Mouse (Mus musculus): ENCODE results near the gene Adamtsl1. TPM values are rescaled to one million over a fixed set of nuclear protein-coding genes. Genes with fewer than 3 reads are reported as not detected.

Adamtsl1 gene
- polyA plus RNA-seq, 1 experiment: not detected

DNA sequence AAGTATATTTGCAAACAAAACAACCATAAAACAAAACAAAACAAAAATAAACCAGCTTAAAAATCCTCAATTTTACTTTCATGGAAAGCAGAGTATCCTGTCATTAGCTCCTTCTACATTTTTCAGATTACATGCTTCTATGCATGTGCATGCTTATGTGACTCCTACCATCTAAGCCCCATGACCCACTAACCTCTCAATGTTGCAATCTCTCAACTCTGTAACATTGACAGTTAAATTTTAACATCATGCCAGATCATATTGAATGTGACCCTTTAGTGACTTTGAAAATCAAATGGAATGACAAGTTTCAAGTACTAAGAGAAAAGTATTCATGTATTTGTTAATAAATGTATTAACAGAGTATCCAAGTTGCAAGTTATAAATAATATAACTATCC is 80.2 kb downstream of the Adamtsl1 start:
- TF ChIP-seq GATA1 (IDR thresholded peaks at IDR 0.05; ENCODE audit: low read length): no peak

DNA sequence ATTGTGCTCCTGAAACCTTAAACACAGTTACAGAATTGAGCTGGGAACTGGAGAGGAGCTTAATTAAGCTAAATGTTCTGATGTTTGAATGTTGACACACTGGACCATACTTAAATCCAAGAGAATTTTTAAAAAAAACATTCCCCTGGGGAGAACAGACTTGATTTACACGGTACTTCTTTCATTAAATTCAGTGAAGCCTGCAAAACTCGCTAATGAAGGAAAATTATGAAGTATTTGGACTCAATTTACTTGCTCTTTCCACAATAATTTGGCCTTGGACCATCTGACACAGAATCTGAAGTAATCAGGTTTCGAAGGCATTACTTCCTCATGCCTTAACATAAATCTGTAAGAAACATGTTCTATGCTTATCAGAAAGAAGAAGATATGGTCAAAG is 99.4 kb downstream of the Adamtsl1 start:
- no peak for TF ChIP-seq GATA1 (IDR thresholded peaks at IDR 0.05; ENCODE audit: low read length)

DNA sequence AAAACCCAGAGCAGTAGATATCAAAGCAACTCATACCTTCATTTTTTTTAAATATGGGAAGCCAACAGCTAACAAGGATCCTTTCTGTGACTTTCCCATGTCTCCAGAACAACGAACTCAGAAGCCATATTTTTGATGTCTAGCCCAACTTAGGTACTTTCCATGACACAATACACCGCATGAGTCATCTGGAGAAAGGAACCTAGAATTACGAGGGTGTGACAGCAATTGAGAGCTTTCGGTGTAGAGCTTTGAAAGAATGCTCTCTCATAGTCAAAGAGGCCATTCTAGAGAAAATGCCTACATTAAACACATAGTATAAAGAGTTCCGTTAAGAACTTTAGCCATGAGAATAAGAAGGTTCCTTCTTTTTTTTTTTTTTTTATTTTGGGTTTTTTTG is 104.8 kb downstream of the Adamtsl1 start:
- no peak for TF ChIP-seq GATA1 (IDR thresholded peaks at IDR 0.05; ENCODE audit: low read length)

DNA sequence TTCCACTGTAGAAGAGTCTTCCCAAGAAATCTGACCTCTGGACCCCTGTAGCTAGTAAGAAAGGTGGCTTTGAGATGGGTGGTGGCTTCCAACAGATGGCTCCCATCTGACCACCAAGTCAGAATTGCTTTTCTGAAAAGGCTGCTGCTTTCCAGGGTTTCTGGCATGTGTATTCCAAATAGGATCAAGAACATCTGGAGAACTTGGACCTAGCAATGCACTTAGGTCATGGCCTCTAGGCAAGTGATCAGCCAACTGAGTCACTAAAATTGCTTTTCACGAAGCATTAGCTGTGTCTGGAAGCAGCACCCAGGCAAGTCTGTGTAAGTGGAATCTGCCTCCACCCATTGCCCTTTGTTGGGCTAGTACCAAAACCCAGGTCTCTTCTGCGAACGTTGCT is 105.3 kb downstream of the Adamtsl1 start:
- TF ChIP-seq GATA1 (IDR thresholded peaks at IDR 0.05; ENCODE audit: low read length): no peak

DNA sequence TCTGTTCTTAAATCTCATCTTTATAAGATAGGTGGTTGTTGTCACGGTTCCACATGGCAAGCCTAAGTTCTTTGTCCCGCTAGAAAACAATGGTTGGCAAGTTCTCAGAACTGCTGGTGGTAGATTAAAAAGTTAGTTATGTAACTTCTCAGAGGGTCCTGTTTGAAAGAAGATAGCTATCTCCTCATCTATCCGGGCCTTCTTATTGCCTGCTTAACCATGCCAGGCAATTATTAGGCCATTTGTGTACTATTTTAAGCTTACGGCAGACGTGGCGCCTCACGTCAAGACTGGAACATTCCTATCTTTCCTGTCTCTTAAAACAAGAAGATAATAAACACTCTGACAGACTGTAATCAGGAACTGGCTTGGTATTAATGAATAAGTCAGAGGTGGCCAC is 115.4 kb downstream of the Adamtsl1 start:
- TF ChIP-seq GATA1 (IDR thresholded peaks at IDR 0.05; ENCODE audit: low read length): no peak

DNA sequence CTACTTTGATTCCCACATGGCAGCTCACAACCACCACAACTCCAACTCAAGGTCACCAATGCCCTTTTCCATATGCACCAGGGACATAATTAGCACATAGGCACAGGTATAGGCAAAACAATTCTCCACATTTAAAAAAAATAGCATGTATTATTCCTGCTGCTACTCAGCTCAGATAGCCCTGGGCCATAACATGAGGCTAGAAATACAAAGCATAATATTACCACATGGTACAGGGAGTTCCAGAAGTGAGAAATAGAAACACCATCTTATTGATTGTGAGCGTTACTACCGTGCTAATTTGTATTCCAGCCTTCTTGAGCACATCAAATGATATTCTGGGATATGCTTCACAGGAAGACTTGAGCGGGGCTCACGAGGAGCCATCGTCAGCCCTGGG is 155.3 kb downstream of the Adamtsl1 start:
- no peak for TF ChIP-seq GATA1 (IDR thresholded peaks at IDR 0.05; ENCODE audit: low read length)

DNA sequence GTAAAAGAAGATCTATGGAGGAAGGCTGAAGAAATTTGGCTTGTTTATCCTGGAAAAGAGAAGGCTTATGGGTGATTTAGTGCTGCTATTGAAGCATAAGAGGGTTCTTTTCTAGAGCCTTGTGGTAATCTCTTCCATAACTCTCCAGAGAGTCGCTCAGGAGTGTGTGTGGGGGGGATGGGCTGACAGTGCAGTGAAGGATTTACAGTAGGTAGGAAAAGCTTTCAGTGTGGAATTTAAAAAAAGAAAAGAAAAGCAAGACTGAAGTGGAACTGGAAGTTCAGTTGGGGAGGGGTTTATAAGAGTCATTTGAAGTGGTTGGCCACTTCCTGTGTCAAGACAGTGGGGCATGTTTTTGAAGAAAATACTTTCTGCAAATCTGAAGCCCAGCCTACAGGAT is 155.8 kb downstream of the Adamtsl1 start:
- no peak for TF ChIP-seq GATA1 (IDR thresholded peaks at IDR 0.05; ENCODE audit: low read length)

DNA sequence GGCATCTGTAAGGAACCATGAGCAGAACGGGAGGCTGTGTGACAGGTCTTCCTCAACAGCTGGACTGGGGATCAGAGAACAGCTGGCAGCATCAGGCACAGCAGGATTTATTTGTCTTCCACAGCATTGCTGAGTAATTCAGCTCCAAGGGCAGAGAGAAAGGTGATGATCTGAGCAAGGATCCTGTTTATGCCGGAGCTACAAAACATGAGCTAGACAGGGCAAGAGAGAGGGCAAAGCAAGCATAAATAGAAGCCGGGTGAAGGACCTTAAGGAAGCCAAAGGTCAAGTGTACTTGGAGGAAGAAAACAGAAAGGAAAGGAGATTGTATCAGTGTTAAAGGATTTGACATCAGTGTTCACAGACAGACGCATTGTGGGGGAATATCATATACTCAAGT is 158.3 kb downstream of the Adamtsl1 start:
- TF ChIP-seq GATA1 (IDR thresholded peaks at IDR 0.05; ENCODE audit: low read length): no peak

DNA sequence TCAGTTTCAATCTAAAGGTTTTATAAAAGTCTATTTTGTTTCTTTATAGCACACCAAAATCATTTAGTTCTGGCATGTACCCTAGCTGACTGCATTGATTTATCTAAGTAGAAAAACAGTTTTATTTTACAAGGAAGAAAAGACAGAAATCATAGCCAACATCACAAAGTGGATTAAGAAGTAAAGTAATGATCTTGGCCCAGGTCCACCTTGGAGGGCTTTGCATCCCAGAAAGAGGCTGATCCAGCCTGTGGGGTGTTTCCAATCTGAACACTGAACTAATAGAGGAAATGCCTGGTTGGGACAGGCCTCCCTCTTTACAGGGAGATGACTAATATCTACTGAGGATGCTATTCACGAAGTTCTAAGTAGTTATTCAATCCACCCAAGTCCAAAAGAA is 163.6 kb downstream of the Adamtsl1 start:
- TF ChIP-seq GATA1 (IDR thresholded peaks at IDR 0.05; ENCODE audit: low read length): no peak

DNA sequence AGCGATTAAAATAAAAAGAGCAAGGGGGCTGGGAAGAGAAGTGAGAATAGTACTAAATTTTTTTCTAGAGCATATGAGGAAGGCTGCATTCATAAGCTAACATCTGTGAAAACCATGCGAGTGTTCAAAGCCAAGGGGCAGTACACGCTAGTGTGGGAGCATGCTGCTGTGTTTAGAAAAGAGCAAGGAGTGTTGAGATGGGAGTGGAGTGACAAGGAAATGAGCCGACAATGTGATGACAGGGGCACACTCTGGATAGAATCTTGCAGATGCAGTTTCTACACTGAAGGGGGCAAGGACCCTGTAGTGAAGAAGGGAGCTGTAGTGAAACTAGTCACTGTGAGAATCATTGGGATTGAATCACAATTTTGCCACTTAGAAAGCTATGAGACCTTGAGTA is 172.2 kb downstream of the Adamtsl1 start:
- no peak for TF ChIP-seq GATA1 (IDR thresholded peaks at IDR 0.05; ENCODE audit: low read length)

DNA sequence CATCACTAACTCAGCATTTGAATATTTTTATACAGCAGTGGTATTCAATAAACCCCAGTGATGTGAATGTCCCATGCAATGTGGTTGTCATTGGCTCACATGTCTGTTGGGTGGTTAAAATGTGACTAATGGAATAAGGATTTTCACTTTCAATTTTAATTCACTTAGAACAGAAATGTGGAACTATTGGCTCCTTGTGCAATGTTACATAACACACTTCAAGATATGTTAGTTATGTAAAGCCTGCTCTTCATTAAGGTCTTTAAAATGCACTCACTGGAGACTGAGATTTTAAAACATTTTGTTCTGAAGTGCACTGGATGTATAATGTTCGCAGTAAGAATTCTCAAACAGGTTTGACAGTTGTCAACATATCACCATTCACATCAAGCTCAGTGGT is 181.3 kb downstream of the Adamtsl1 start:
- no peak for TF ChIP-seq GATA1 (IDR thresholded peaks at IDR 0.05; ENCODE audit: low read length)

DNA sequence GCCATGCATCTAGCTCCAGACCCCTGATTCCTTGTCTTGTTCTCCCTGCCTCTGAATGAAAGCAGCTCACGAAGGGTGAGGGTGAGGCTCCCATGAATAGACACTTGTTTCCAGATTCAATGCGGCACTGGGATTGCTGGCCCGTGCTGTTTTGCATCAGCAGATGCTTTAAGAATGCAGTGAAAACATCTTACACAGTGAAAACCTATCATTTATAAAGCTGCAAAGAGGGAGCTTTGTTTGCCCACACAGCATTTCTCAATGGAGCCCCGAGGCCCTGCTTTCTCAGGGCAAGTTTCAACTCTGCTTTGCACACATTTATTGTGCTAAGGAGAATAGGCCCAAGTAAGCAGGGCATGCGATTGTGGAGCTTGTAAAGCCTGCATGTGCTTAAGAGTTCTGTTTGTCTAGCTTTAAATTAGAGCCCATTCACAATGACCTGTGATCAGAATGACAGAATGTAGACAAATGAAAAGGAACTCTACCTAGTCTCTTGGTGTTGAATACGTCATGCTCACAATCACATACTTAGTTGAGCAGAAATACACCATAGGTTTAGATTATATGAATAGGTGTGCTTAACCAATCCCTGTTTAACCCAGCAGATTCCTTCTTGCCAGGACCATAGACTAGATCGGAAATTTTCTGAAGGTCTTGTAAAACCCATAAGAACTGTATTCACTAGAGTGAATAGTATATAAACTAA is 193.5 kb downstream of the Adamtsl1 start:
- no peak for TF ChIP-seq GATA1 (IDR thresholded peaks at IDR 0.05; ENCODE audit: low read length)

DNA sequence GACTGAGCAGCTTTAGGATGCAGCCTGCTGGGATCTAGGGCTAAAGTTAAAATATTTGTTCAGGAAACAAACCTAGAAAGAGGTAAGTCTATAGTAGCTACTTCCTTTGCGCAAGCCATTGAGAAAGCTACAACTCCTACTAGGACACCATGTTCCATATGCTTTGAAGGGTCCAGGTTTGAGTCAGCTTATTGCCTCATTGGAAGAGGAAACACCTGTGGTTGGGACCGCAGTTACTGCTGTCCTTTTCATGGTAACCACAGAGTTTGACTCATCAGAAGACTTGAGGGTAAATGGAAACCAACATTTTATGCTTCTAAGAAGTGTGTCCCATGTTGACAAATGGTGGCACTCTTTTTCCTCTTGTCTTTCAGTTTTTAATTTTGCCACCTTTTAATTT is 195.7 kb downstream of the Adamtsl1 start:
- TF ChIP-seq GATA1 (IDR thresholded peaks at IDR 0.05; ENCODE audit: low read length): no peak

DNA sequence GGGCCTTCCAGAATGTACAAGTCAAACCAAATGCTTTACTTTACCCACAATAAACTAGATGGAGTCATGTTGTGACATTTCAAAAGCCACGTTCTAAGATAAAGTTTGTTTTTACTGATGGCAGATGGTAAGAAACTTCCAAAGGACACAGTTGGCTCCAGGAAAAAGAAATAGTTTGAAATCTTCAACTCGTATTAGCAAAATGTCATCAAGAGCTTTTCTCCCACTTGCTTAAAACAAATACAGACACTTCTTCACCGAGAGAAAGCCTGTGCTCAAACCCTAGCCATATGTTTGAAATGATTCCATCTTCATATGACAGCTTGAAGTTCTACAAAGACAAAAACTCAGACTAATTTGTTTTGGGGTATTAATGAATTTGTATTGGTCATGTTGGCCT is 211.0 kb downstream of the Adamtsl1 start:
- no peak for TF ChIP-seq GATA1 (IDR thresholded peaks at IDR 0.05; ENCODE audit: low read length)

DNA sequence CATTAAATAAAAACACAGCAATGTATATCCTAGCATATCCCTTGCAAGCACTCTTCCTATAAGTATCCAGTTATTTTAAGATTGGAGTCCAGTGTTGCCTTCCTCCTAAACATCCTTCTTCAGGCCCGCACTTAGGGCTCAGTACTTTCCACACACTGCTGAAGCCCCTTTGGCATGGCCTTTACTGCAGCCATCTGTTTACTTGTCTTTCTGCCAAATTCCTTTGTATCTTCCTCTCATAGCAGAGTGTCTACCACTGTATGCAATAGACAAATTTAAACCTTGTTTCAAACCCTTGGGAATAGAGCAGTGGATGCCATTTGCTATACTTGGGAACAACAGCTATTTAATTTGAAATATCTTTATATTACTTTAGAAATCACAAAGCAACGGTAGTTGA is 213.8 kb downstream of the Adamtsl1 start:
- TF ChIP-seq GATA1 (IDR thresholded peaks at IDR 0.05; ENCODE audit: low read length): no peak

DNA sequence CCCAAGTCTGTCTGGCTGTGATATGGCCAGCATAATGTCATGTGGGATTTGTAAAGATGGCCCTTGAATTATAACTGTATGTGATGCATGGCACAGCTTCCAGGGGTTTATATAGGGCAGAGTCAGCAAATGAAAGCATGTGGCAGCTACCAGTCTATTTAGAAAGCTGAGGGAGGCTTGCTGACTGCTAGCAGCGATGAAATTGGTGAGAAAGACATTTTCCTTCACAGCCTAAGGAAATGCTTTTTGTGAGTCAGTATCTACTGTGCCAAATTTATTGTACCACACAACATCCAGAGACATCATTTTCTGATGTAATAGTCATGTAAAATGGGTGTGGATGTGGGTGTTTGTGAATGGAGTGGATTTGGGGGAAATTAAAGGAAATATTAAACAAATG is 214.4 kb downstream of the Adamtsl1 start:
- no peak for TF ChIP-seq GATA1 (IDR thresholded peaks at IDR 0.05; ENCODE audit: low read length)

DNA sequence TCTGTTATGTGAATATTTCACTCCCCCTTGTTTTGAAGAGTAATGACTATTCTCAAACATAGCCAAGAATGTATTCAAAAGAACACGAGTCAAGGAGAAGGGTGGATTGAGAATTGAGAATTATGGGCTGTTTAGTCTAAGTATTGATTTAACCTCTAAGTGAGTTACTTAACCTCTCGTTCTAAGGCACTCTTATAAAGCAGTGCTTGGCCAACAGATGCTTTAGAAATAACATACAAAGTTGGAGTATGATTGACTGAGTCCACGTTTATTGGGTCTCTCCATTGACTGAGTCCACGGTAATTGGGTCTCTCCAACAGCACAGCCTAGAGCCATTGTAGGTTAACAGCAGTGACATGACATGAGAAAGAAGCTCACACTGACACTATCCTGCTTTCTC is 226.5 kb downstream of the Adamtsl1 start:
- no peak for TF ChIP-seq GATA1 (IDR thresholded peaks at IDR 0.05; ENCODE audit: low read length)

DNA sequence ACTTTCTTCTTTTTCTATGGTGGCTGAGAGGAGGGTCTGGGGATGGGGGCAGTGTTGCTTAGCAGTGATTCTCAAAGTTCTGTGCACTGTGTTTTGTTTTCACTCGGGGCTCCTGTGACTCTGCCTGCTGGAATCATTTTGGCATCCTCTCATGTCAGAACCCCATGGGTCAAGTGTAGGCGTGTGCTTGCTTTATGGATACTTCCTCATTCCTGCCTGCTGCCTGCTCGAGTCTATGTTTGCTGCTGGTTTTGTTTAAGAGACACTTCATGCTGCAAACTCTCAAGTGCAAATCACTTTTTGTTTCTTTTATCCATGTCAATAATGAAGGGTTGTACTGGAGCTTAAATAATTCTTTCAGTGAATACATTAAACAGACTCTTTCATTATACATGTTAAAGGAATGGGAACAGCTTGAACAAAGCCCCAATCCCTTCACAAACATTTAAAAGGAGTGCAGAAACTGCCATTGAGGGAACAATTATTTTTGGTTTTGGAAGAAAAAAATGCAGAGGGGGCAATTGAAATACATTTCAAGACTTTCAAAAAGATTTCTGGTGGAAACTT is 227.9 kb downstream of the Adamtsl1 start:
- no peak for TF ChIP-seq GATA1 (IDR thresholded peaks at IDR 0.05; ENCODE audit: low read length)
